Mouse (Mus musculus) gastrocnemius, adult 2 months (tissue): ENCODE data around the gene Tha1. TPM values are rescaled to one million over a fixed set of nuclear protein-coding genes. Genes with fewer than 3 reads are reported as not detected.

ENCODE experiments used
- DNase-seq: peaks from one replicate; pipeline ENCODE4 v3.0.0; 2022
- H3K27ac ChIP-seq: fragments of 200-600 bp; 2 replicates; pipeline ENCODE4 v1.8.1; 2022; ENCODE audit warnings: mild to moderate bottlenecking
- H3K4me3 ChIP-seq: fragments of 200-600 bp; 2 replicates; pipeline ENCODE4 v1.8.1; 2022; ENCODE audit warnings: mild to moderate bottlenecking, moderate library complexity
- CTCF ChIP-seq: fragments of 200-600 bp; IDR thresholded peaks from 2 replicates; pipeline ENCODE4 v1.8.1; 2022; ENCODE audit warnings: antibody characterized with exemption, mild to moderate bottlenecking, moderate library complexity
- intact Hi-C: fragments of 180-260 bp; cut with DNase I; formaldehyde crosslinking; loops from one replicate; pipeline ENCODE4 v1.15.1; 2025
- long read RNA-seq, 2 experiments: library from polyadenylated mRNA; stranded (forward); transcript quantifications; one replicate each; pipeline ENCODE4 v2.0.0; 2021
- total RNA-seq, 2 experiments: library from RNA; stranded (reverse); gene quantifications; 2 replicates each; pipeline ENCODE4 v1.2.3; 2021

Gene Tha1
- 1 to 10 TPM; 3.8 to 5.2 TPM for total RNA-seq
- long read RNA-seq, experiment 1, transcript Tha1-201 (7 exons, 1,770 nt), result major isoform, 9 of 9 reads
- long read RNA-seq, experiment 1, partial matches to known transcripts, result 0 of 9 reads
- long read RNA-seq, experiment 1, other reads (novel, unspliced or antisense), result 0 of 9 reads
- long read RNA-seq, experiment 2, transcript Tha1-201 (7 exons, 1,770 nt), result major isoform, 5 of 5 reads
- long read RNA-seq, experiment 2, partial matches to known transcripts, result 0 of 5 reads
- long read RNA-seq, experiment 2, other reads (novel, unspliced or antisense), result 0 of 5 reads

DNA sequence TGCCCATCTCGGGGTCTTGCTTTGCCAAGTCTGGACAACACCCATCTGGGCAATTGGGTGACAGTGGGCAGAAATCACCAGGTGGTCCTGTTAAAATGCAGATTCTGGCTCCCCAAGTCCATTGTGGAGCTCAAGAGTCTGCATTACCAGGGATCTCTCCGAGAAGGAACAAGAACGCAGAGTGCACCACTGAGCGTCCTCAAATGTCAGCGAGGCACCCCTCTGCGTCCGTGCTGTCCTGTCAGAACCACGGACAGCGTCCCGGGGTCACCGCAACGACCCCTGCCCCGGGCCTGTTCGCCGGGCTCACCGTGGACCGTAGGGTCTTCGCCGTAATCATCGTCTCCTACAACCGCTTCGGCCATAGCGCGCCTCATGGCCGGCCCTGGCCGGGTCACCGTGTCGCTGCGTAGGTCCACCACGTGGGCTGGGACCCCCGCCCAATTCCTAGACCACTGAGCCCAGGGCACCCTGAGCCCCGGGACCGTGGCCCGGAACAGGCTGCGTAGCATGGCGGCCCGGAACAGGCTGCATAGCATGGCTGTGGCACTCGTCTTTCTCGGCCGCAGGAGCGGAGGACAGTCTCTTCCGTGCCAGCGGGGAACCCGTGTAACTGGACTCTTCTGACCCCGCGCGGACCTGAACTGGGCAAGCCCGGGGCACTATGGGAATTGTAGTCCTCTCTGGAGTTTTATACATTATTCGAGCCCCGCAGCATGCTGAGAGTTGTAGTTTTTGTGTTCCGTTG lies at the start of gene Tha1:
Tha1 (minus strand) TSS at position 621 of the 748 bp plus-strand sequence.
- H3K27ac ChIP-seq, result peak within 1 kb of the TSS; percentile 93
- peak within 1 kb of the TSS; percentile 79 for H3K4me3 ChIP-seq
- TF ChIP-seq CTCF, result no peak
- DNase-seq, result peak; percentile 92
- intact Hi-C loops, result loop anchor here (2.0 kb wide), 1 partner anchor 96 kb away; no protein-coding TSS in a partner anchor

- TF ChIP-seq CTCF, result no peak
- Histone ChIP-seq H3K27ac (peak overlapping the region; percentile 56), H3K4me3 (no peak overlapping the region)
- peak; percentile 62 for DNase-seq
- intact Hi-C loops, result no loop called here
These were observed 45.9 kb upstream of the Tha1 start for GRCm38 (mm10) chr11:117919211-117919610.

GRCm38 (mm10) chr11:117918541-117918940 lies 45.3 kb upstream of the Tha1 start:
- TF ChIP-seq CTCF, result no peak
- DNase-seq, result no peak
- intact Hi-C loops, result no loop called here
- Histone ChIP-seq H3K27ac (no peak overlapping the region), H3K4me3 (no peak overlapping the region)

- TF ChIP-seq CTCF, result no peak
- Histone ChIP-seq H3K27ac (no peak overlapping the region), H3K4me3 (no peak overlapping the region)
- intact Hi-C loops, result no loop called here
- no peak for DNase-seq
These were observed 42.6 kb upstream of the Tha1 start for GRCm38 (mm10) chr11:117915837-117916236.

GRCm38 (mm10) chr11:117915341-117915740 lies 42.1 kb upstream of the Tha1 start:
- no peak overlapping the region for H3K4me3 ChIP-seq
- intact Hi-C loops, result no loop called here
- DNase-seq, result no peak
- TF ChIP-seq CTCF, result peak; percentile 63
- no peak overlapping the region for H3K27ac ChIP-seq

DNA sequence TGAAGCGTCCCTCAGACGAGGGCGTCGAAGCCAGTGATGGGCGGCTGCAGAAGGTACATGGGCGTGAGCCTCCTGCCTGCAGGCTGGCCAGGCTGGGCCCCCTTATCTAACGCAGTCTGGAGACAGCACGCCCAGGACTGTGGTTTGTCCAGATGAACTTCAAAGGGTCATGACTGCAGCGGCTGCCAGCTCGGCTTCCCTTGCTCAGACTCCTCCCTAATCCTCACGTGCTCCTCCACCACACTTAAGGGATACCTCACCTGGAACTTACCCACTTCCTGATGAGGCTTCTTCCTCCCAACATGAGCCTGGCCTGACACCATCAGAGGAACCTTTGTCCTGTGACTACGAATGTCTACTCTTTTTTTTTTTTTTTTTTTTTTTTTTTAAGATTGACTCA lies 41.2 kb upstream of the Tha1 start:
- intact Hi-C loops, result loop anchor here (5.0 kb wide), 1 partner anchor 33 kb away; no protein-coding TSS in a partner anchor
- no peak overlapping the region for H3K4me3 ChIP-seq
- TF ChIP-seq CTCF, result no peak
- no peak for DNase-seq
- H3K27ac ChIP-seq, result no peak overlapping the region

DNA sequence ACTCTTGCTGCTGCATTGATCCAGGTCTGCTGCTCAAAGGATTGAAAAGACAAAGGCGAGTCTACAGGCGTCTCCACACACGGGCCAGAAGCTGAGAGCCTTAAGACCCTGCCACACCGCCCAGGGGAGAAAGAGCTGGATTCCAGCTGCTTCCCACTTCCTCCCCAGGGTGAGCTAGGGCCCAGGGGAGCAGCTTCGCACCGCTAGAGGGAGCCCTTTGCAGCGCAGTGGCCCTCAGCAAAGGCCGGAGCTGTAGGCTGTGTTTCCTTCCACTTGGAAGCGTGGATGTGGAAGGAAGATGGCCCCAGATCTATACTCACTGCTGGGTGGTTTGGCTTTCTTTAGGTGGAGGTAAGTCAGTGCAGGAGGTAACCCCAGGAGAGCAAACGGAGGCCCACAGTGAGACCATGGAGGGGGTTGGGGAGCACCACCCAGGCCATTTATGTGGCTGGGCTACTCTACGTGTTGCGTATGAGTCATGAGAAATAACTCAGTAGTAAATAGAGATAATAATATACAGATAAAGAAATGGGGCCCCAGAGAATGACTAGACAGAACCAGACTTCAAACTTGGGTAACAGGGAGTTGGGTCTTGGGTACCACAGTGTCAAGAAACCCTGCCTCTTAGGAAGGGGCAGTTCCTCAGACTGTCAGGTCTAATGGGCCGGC lies 39.5 kb upstream of the Tha1 start:
- DNase-seq, result peak; percentile 91
- no peak overlapping the region for H3K27ac ChIP-seq
- intact Hi-C loops, result loop anchor here (1.0 to 5.0 kb wide), 3 partner anchors 34 to 108 kb away; no protein-coding TSS in a partner anchor
- TF ChIP-seq CTCF, result no peak; the same call in none of the 2 replicates
- H3K4me3 ChIP-seq, result 0 out of 2 replicates have a peak overlapping the region, but pooled peaks have one; percentile 2

- Histone ChIP-seq H3K27ac (no peak overlapping the region), H3K4me3 (no peak overlapping the region)
- TF ChIP-seq CTCF, result no peak
- intact Hi-C loops, result no loop called here
- DNase-seq, result no peak
These were observed 36.1 kb upstream of the Tha1 start for GRCm38 (mm10) chr11:117909337-117909736.

DNA sequence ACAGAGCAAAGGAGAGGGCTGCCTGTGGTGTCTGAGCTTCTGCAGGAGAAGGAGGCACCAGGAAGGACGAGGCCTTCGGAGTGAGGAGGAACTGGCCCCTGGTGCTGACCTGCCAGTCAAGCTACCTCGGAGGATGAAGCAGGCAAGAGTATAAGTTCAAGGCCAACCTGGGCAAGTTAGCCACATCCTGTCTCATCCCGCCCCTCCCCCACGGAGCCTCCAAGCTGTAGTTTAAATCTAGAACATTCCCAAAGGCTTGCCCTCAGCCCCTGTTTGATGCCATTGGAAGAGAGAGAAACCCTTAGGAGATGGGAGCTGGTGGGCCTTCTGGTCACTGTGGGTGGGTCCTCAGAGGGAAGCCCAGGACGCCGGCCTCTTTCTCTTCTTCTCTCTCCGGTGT lies 31.2 kb upstream of the Tha1 start:
- no peak for TF ChIP-seq CTCF
- DNase-seq, result no peak
- H3K4me3 ChIP-seq, result no peak overlapping the region
- intact Hi-C loops, result no loop called here
- no peak overlapping the region for H3K27ac ChIP-seq

GRCm38 (mm10) chr11:117902282-117902681 lies 29.0 kb upstream of the Tha1 start:
- no peak for DNase-seq
- H3K27ac ChIP-seq, result no peak overlapping the region
- intact Hi-C loops, result no loop called here
- TF ChIP-seq CTCF, result no peak
- no peak overlapping the region for H3K4me3 ChIP-seq

DNA sequence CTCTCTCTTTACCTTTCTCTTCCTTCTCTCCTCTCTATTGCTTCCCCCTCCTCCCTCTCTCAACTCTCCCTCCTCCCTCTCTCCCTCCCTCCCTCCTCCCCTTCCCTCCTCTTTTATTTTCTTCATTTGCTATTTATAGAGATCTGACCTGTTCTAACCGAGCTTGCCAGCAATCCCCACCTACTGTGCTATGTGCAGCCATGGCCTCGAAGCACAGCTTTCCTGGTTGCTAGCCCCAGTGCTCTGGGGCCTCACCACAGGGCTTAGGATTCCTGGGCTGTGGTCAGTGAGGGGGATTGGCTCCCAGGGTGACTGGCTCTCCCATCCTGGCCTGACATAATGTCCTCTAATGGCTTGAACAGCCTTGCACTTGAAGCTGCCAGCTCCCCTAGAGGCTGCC lies 23.3 kb upstream of the Tha1 start:
- H3K27ac ChIP-seq, result no peak overlapping the region
- intact Hi-C loops, result no loop called here
- H3K4me3 ChIP-seq, result no peak overlapping the region
- DNase-seq, result no peak
- TF ChIP-seq CTCF, result no peak

- intact Hi-C loops, result no loop called here
- TF ChIP-seq CTCF, result no peak
- Histone ChIP-seq H3K27ac (no peak overlapping the region), H3K4me3 (no peak overlapping the region)
- no peak for DNase-seq
These were observed 21.4 kb upstream of the Tha1 start for GRCm38 (mm10) chr11:117894676-117895075.

- H3K27ac ChIP-seq, result no peak overlapping the region
- TF ChIP-seq CTCF, result no peak
- intact Hi-C loops, result no loop called here
- no peak overlapping the region for H3K4me3 ChIP-seq
- DNase-seq, result no peak
These were observed 18.9 kb upstream of the Tha1 start for GRCm38 (mm10) chr11:117892199-117892598.
